Mouse (Mus musculus) intestine, embryonic 15.5 days (tissue): ENCODE measurements at regions not wholly inside any gene's neighbourhood (a gene's known extent, or its start where the extent isn't known, plus 50 kb on each side); places are given as distances from the start of the nearest gene placed in this dataset.
"Not testable (repeated sequence)": the region's sequence is repeated elsewhere in the genome, so short reads cannot be mapped to it uniquely, and the experiment has no call there.

Experiments
- ATAC-seq: fragments of 200-750 bp; cut with Nextera tagmentation; 2 replicates; pipeline ENCODE4 v1.8.0; 2017; ENCODE audit warnings: moderate TSS enrichment, moderate library complexity
- H3K27ac ChIP-seq: fragments of 300-500 bp; sonication (generic); 2 replicates; pipeline ENCODE4 v1.5.1; 2015; ENCODE audit warnings: mild to moderate bottlenecking, inconsistent platforms
- H3K27me3 ChIP-seq: fragments of 300-500 bp; sonication (generic); replicated peaks from 2 replicates; pipeline ENCODE4 v1.6.1; 2015; ENCODE audit warnings: inconsistent platforms
- H3K36me3 ChIP-seq: fragments of 300-500 bp; sonication (generic); 2 replicates; pipeline ENCODE4 v1.6.1; 2015; ENCODE audit warnings: inconsistent platforms
- H3K4me1 ChIP-seq: fragments of 300-500 bp; sonication (generic); replicated peaks from 2 replicates; pipeline ENCODE4 v1.6.1; 2015; ENCODE audit warnings: inconsistent platforms
- H3K4me2 ChIP-seq: fragments of 300-500 bp; sonication (generic); replicated peaks from 2 replicates; pipeline ENCODE4 v1.6.1; 2015; ENCODE audit warnings: mild to moderate bottlenecking, inconsistent platforms
- H3K4me3 ChIP-seq: fragments of 300-500 bp; sonication (generic); replicated peaks from 2 replicates; pipeline ENCODE4 v1.5.1; 2015; ENCODE audit warnings: inconsistent platforms
- H3K9ac ChIP-seq: fragments of 300-500 bp; sonication (generic); 2 replicates; pipeline ENCODE4 v1.6.1; 2015; ENCODE audit warnings: inconsistent platforms
- H3K9me3 ChIP-seq: fragments of 300-500 bp; sonication (generic); 2 replicates; pipeline ENCODE4 v1.6.1; 2016; ENCODE audit warnings: inconsistent platforms
- WGBS: fragments of 180-500 bp; shearing (Covaris S2); methylation state at CpG from one replicate; pipeline ENCODE4 v1.1.7; 2015; 5-methylcytosine and 5-hydroxymethylcytosine counted together

DNA sequence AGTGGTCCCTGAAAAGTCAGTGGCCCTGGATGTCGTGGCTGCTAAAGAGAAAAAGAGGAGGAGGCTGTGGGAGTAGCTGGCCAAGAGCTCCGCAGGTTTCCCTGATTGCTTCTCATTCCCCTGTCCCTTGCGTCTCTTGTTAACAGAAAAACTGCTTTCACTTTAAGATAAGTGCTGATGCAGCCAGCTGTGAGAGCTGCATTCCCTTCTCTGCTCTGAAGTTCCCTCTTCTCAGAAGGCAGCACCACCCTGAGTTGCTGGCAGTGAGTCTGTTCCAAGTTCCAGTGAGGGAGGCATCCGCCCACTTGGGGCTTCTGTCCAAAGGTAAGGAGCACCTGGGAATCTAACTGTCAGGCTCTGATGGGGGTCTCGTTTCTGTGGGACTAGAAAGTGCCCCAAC is 63.5 kb downstream of the Olfr693 start:
- H3K4me3 ChIP-seq, H3K27ac ChIP-seq, H3K4me2 ChIP-seq, H3K4me1 ChIP-seq, H3K27me3 ChIP-seq, ATAC-seq, H3K9me3 ChIP-seq, H3K36me3 ChIP-seq, H3K9ac ChIP-seq: not testable (repeated sequence)
- WGBS: 47% methylated on average over 5 of the region's 5 CpGs

- 93% methylated on average over 1 of the region's 1 CpGs for WGBS
These were observed 67.7 kb downstream of the Olfr693 start for GRCm38 (mm10) chr7:106612723-106613122.

GRCm38 (mm10) chr7:106580424-106580823 is 100.0 kb downstream of the Olfr693 start:
- Histone ChIP-seq H3K4me2 (no peak overlapping the region), H3K4me3 (no peak overlapping the region), H3K9ac (no peak overlapping the region), H3K27me3 (no peaks in the 10 kb centered on the region), H3K27ac (no peak overlapping the region), H3K9me3 (no peaks in the 10 kb centered on the region), H3K36me3 (no peaks in the 10 kb centered on the region), H3K4me1 (no peaks in the 10 kb centered on the region)
- 0 out of 2 replicates have a peak, but pooled peaks have one; percentile 69 for ATAC-seq
- 74% methylated on average over 3 of the region's 3 CpGs for WGBS

More at GRCm38 (mm10) chr7:106612723-106613122, 67.7 kb downstream of the Olfr693 start:
- Histone ChIP-seq H3K4me2 (no peak overlapping the region), H3K36me3 (no peaks in the 10 kb centered on the region), H3K9ac (no peak overlapping the region), H3K4me1 (no peaks in the 10 kb centered on the region), H3K27me3 (no peaks in the 10 kb centered on the region), H3K4me3 (no peak overlapping the region), H3K9me3 (no peaks in the 10 kb centered on the region), H3K27ac (no peak overlapping the region)
- no peak for ATAC-seq

DNA sequence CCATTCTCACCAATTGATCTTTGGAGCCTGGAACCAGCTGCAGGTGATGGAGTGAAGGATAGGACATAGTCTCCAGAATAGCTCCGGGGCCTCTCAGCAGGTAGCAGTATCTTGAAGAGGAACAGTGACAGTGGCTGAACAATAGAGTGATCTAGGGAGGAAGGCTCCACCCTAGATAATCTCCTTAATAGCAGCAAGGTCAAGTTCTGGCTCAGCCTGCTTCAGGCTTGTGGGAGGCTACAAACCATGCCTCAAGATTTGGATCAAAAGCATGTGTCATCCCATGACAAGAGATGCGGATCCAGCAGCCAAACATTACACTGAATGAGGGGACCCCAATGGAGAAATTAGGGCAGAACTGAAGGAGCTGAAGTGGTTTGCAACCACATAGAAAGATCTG is 112.1 kb downstream of the Olfr693 start:
- not testable (repeated sequence) for H3K9me3 ChIP-seq, H3K4me2 ChIP-seq, H3K9ac ChIP-seq, H3K36me3 ChIP-seq, ATAC-seq, H3K4me1 ChIP-seq, H3K4me3 ChIP-seq, H3K27ac ChIP-seq, H3K27me3 ChIP-seq
- WGBS: 92% methylated on average over 2 of the region's 2 CpGs

DNA sequence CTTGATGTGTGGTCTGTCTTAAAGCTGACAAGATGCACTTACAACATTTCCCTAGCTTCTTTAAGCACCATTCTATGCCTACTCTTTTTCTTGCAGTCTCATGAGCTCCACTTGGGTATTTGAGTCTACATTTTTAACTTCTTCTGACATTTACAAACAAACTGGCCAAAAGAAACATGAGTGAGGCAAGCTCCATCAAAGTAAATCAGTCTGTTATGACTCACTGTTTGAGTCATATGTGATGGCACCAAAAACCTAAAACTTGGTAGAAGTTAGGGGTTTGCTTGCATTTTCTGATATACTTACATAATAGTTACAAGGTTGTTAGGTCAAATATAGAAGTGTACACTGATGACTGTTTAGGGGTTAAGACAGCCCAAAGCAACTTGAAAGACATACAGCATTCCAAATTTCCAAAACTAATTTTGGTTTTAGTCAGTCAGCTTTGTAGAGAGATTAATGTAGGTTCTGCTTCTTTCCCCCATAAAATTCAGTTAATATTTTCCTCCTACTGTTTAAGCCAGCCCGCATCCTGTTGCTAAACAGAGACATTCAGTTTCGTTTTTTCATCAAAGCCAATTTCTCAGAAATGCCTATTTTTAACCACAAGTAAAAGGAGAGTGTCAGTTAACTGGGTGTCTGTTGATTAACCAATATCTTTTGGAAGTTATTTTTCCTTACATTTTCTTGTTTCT is 129.4 kb downstream of the Olfr693 start:
- Histone ChIP-seq H3K36me3 (no peaks in the 10 kb centered on the region), H3K4me2 (no peak overlapping the region), H3K27me3 (no peaks in the 10 kb centered on the region), H3K27ac (no peak overlapping the region), H3K9ac (no peak overlapping the region), H3K9me3 (no peaks in the 10 kb centered on the region), H3K4me3 (no peak overlapping the region), H3K4me1 (no peaks in the 10 kb centered on the region)
- 65% methylated on average over 2 of the region's 2 CpGs for WGBS
- no peak for ATAC-seq

DNA sequence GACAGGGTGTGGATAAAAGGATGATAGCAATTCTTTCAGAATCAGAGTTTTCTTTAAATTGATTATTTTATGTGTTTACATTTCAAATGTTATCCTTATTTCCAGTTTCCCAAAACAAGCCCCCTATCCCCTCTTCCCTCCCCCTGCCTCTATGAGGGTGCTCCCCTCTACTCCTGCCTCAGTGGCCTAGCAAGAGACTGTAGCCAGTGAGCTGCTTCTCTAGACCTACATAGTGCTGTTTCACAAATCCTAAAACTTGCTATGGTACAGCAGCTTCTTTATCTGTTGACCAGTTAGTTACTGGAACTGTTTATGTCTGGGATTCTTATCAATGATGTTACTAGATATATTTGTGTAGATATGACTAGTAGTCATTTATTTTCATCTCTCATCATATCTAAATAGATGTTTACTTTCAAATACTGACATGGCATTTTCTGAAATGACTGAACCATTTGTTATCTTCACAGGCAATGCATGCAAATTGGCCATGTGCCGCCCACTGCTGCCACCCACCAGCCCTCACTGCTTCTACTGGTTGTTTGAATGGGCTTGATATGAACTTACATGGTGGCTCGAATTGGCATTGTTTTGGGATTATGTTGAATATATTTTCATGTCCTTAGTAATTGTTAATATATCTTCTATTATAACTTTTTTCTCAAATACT is 150.8 kb downstream of the Olfr693 start:
- not testable (repeated sequence) for H3K36me3 ChIP-seq, H3K27ac ChIP-seq, H3K27me3 ChIP-seq, H3K4me1 ChIP-seq, H3K9ac ChIP-seq, H3K4me2 ChIP-seq, H3K4me3 ChIP-seq, ATAC-seq, H3K9me3 ChIP-seq
- WGBS: 60% methylated on average over 2 of the region's 2 CpGs

GRCm38 (mm10) chr7:106529023-106529422 is 151.4 kb downstream of the Olfr693 start:
- not testable (repeated sequence) for ATAC-seq, H3K36me3 ChIP-seq, H3K9ac ChIP-seq, H3K4me2 ChIP-seq, H3K4me3 ChIP-seq, H3K27ac ChIP-seq, H3K4me1 ChIP-seq, H3K9me3 ChIP-seq, H3K27me3 ChIP-seq
- WGBS: 58% methylated on average over 2 of the region's 2 CpGs

GRCm38 (mm10) chr7:106494851-106495250 is 185.5 kb downstream of the Olfr693 start:
- H3K9ac ChIP-seq: no peak overlapping the region
- ATAC-seq: no peak
- no peaks in the 10 kb centered on the region for H3K4me1 ChIP-seq
- no peaks in the 10 kb centered on the region for H3K9me3 ChIP-seq
- H3K4me3 ChIP-seq: no peak overlapping the region
- no peaks in the 10 kb centered on the region for H3K36me3 ChIP-seq
- H3K4me2 ChIP-seq: no peak overlapping the region
- H3K27me3 ChIP-seq: no peaks in the 10 kb centered on the region
- 79% methylated on average over 2 of the region's 2 CpGs for WGBS
- no peak overlapping the region for H3K27ac ChIP-seq
